In genomic region chr1:134302568-134303238, GRCm38 (mm10) we compare ENCODE assay signal across 8 mouse cellular contexts. TPM values are rescaled to one million over a fixed set of nuclear protein-coding genes. Genes with fewer than 3 reads are reported as not detected.
DNase-seq lines count a peak whose midpoint lies in the region; ATAC-seq and TF ChIP-seq lines count a peak whose summit lies in the region.

No protein-coding gene starts in this region.

- no peak overlapping the region for H3K4me2 ChIP-seq in hindbrain, embryonic 13.5 days
- no peak overlapping the region for H3K4me2 ChIP-seq in midbrain, embryonic 16.5 days (ENCODE audit: low read length)

- peaks cover 14% of the 10 kb centered on the region for H3K4me1 ChIP-seq in thymus, adult 2 months (replicated peaks; ENCODE audit: control insufficient read depth, insufficient read depth, low read length)
- peaks cover 31% of the 10 kb centered on the region for H3K4me1 ChIP-seq in hindbrain, embryonic 13.5 days (replicated peaks)
- peaks cover 17% of the 10 kb centered on the region for H3K4me1 ChIP-seq in midbrain, embryonic 16.5 days (ENCODE audit: control insufficient read depth, insufficient read depth, low read length)

- intact Hi-C loops in gastrocnemius, adult 2 months (cut with DNase I) = no loop called here
- intact Hi-C loops in left cerebral cortex, postnatal 4 days (cut with DNase I) = no loop called here

- TF ChIP-seq POLR2A in thymus, adult 2 months (IDR thresholded peaks at IDR 0.05; ENCODE audit: control insufficient read depth, extremely low read depth, insufficient read depth, low read length, poor library complexity) = no peak

- WGBS in thymus, adult 2 months = 31% methylated on average over 8 of the region's 8 CpGs
- WGBS in hindbrain, embryonic 13.5 days = 30% methylated on average over 8 of the region's 8 CpGs
- 14% methylated on average over 8 of the region's 8 CpGs for WGBS in midbrain, embryonic 16.5 days

- no peaks in the 10 kb centered on the region for H3K9me3 ChIP-seq in hindbrain, embryonic 13.5 days
- no peaks in the 10 kb centered on the region for H3K9me3 ChIP-seq in midbrain, embryonic 16.5 days (replicated peaks; ENCODE audit: control insufficient read depth, low read length, poor library complexity, severe bottlenecking)

- no peak for TF ChIP-seq CTCF in thymus, adult 2 months (IDR thresholded peaks at IDR 0.05; ENCODE audit: borderline replicate concordance, control insufficient read depth, extremely low read depth, insufficient read depth, low read length, poor library complexity)
- TF ChIP-seq CTCF in gastrocnemius, adult 2 months (IDR thresholded peaks at IDR 0.05) = no peak

- H3K36me3 ChIP-seq in thymus, adult 2 months (ENCODE audit: control insufficient read depth, insufficient read depth, low read length) = no peaks in the 10 kb centered on the region
- H3K36me3 ChIP-seq in hindbrain, embryonic 13.5 days = peaks cover 7% of the 10 kb centered on the region; the same call in 1 of the 2 replicates
- peaks cover 3% of the 10 kb centered on the region; the same call in 1 of the 2 replicates for H3K36me3 ChIP-seq in midbrain, embryonic 16.5 days (ENCODE audit: control insufficient read depth, insufficient read depth, low read length)

- no peak for ATAC-seq in hindbrain, embryonic 13.5 days (ENCODE audit: low FRiP score)
- no peak for ATAC-seq in midbrain, embryonic 16.5 days

- peak overlapping the region; percentile 29; the same call in 1 of the 2 replicates for H3K9ac ChIP-seq in hindbrain, embryonic 13.5 days
- no peak overlapping the region for H3K9ac ChIP-seq in midbrain, embryonic 16.5 days (ENCODE audit: low read depth, low read length)

- no peak for DNase-seq in thymus, adult 2 months
- no peak for DNase-seq in thymus, postnatal 4 days
- DNase-seq in gastrocnemius, adult 2 months = peak; percentile 88
- DNase-seq in liver = peak; percentile 39
- DNase-seq in left cerebral cortex, postnatal 4 days = no peak
- DNase-seq in right cerebral cortex, postnatal 25 days = no peak

- H3K27ac ChIP-seq in thymus, adult 2 months (ENCODE audit: control insufficient read depth, insufficient read depth, low read length) = peak overlapping the region; percentile 60; the same call in 1 of the 2 replicates
- peak overlapping the region; percentile 93 for H3K27ac ChIP-seq in gastrocnemius, adult 2 months
- peak overlapping the region; percentile 79 for H3K27ac ChIP-seq in hindbrain, embryonic 13.5 days
- H3K27ac ChIP-seq in midbrain, embryonic 16.5 days (ENCODE audit: low read length) = peak overlapping the region; percentile 64; the same call in 1 of the 2 replicates

- H3K27me3 ChIP-seq in thymus, adult 2 months (ENCODE audit: control insufficient read depth, insufficient read depth, low read length) = peaks cover 7% of the 10 kb centered on the region; the same call in 1 of the 2 replicates
- peaks cover 37% of the 10 kb centered on the region for H3K27me3 ChIP-seq in hindbrain, embryonic 13.5 days
- H3K27me3 ChIP-seq in midbrain, embryonic 16.5 days (ENCODE audit: control insufficient read depth, insufficient read depth, low read depth, low read length) = peaks cover 14% of the 10 kb centered on the region

- no peak overlapping the region for H3K4me3 ChIP-seq in thymus, adult 2 months (ENCODE audit: control insufficient read depth, insufficient read depth, low read length)
- H3K4me3 ChIP-seq in gastrocnemius, adult 2 months = peak overlapping the region; percentile 54
- H3K4me3 ChIP-seq in hindbrain, embryonic 13.5 days = no peak overlapping the region
- H3K4me3 ChIP-seq in midbrain, embryonic 16.5 days (ENCODE audit: low read depth, low read length) = no peak overlapping the region

RNA-seq across cellular contexts. Expression of gene Myog, which starts 12.9 kb away (rescaled TPM):
- polyA plus RNA-seq in thymus, adult 2 months (2012; rRNA removed) = 0.34 and 0.43 TPM in 2 replicates
- 10 to 100 TPM; 11.6 to 34.5 TPM for total RNA-seq in gastrocnemius, adult 2 months (2021)
- 3.6 and 3.8 TPM in 2 replicates for polyA plus RNA-seq in hindbrain, embryonic 13.5 days (2015; fragmentation: Nextera tagmentation; extraction: Ambion mirVana)
- 0.13 and 0.14 TPM in 2 replicates for polyA plus RNA-seq in midbrain, embryonic 16.5 days (2015; fragmentation: Nextera tagmentation; extraction: Ambion mirVana)
- not detected for total RNA-seq in left cerebral cortex, postnatal 4 days (2021)

RNA-seq across cellular contexts. Expression of gene Ppfia4, which starts 30.0 kb away (rescaled TPM):
- 13.6 and 17.2 TPM in 2 replicates for polyA plus RNA-seq in thymus, adult 2 months (2012; rRNA removed)
- total RNA-seq in gastrocnemius, adult 2 months (2021) = under 1 TPM; 0.42 to 0.46 TPM
- polyA plus RNA-seq in hindbrain, embryonic 13.5 days (2015; fragmentation: Nextera tagmentation; extraction: Ambion mirVana) = 10.9 and 12.3 TPM in 2 replicates
- 20.2 and 25.6 TPM in 2 replicates for polyA plus RNA-seq in midbrain, embryonic 16.5 days (2015; fragmentation: Nextera tagmentation; extraction: Ambion mirVana)
- 10 to 100 TPM; 62.6 to 72.1 TPM for total RNA-seq in left cerebral cortex, postnatal 4 days (2021)

RNA-seq across cellular contexts. Expression of gene Tmem183a, which starts 59.1 kb away (rescaled TPM):
- 85.4 and 98.5 TPM in 2 replicates for polyA plus RNA-seq in thymus, adult 2 months (2012; rRNA removed)
- 10 to 100 TPM; 12.3 to 12.4 TPM for total RNA-seq in gastrocnemius, adult 2 months (2021)
- 122 and 128 TPM in 2 replicates for polyA plus RNA-seq in hindbrain, embryonic 13.5 days (2015; fragmentation: Nextera tagmentation; extraction: Ambion mirVana)
- 155 and 159 TPM in 2 replicates for polyA plus RNA-seq in midbrain, embryonic 16.5 days (2015; fragmentation: Nextera tagmentation; extraction: Ambion mirVana)
- total RNA-seq in left cerebral cortex, postnatal 4 days (2021) = 100 to 1,000 TPM; 110 to 122 TPM

Comparison
In these comparisons a context has a peak if more than half of its experiments do, and no peak if none do; other contexts are left out.
1. DNase-seq: peak in gastrocnemius, adult 2 months (single experiment) and liver (single experiment); none in thymus, adult 2 months (single experiment), thymus, postnatal 4 days (single experiment), left cerebral cortex, postnatal 4 days (single experiment) and right cerebral cortex, postnatal 25 days (single experiment).
2. Peak in every context shown above with its lines, with median percentiles within 50 percentile points of each other: H3K27ac ChIP-seq.